Mouse (Mus musculus) CH12.LX (cell line): ENCODE results near the gene Mpp4. TPM values are rescaled to one million over a fixed set of nuclear protein-coding genes. Genes with fewer than 3 reads are reported as not detected.

ENCODE experiments used
- DNase-seq: peaks from one replicate; pipeline ENCODE4 v3.0.0-alpha.2; 2013; ENCODE audit errors: extremely low read depth
- H3K27ac ChIP-seq: 2 replicates; pipeline ENCODE4 v1.5.1; 2012; ENCODE audit warnings: low read depth, mild to moderate bottlenecking, control low read depth, moderate library complexity; ENCODE audit not compliant: insufficient read depth
- H3K27me3 ChIP-seq: replicated peaks from 2 replicates; pipeline ENCODE3; 2012; ENCODE audit warnings: inconsistent platforms
- H3K36me3 ChIP-seq, 2 experiments: replicated peaks in 1 of 2; 2 replicates each; pipeline versions ENCODE3 to v1.6.1; 2012; ENCODE audit warnings: inconsistent platforms in 1 of 2, low read length in 1 of 2, mild to moderate bottlenecking in 1 of 2, mixed read lengths in 1 of 2, moderate library complexity in 1 of 2; ENCODE audit not compliant: control insufficient read depth in 1 of 2, insufficient read depth in 1 of 2
- H3K4me1 ChIP-seq, 2 experiments: 2 replicates each; pipeline ENCODE4 v1.6.1; 2012; ENCODE audit warnings: inconsistent platforms in 1 of 2, moderate library complexity in 1 of 2; ENCODE audit not compliant: insufficient read depth in 2 of 2, control insufficient read depth in 1 of 2
- H3K4me2 ChIP-seq: 2 replicates; pipeline ENCODE4 v1.6.1; 2012; ENCODE audit warnings: low read depth, mild to moderate bottlenecking, control low read depth; ENCODE audit not compliant: poor library complexity, insufficient read depth, severe bottlenecking
- H3K4me3 ChIP-seq, 3 experiments: fragments of 150-350 bp in 1 of 3; sonication (generic) in 1 of 3; replicated peaks in 1 of 3; 2 replicates each; pipeline versions ENCODE3 to v1.5.1; 2011 to 2012; ENCODE audit warnings: low read depth in 2 of 3, low read length in 2 of 3, mild to moderate bottlenecking in 2 of 3, moderate library complexity in 2 of 3, control low read depth in 1 of 3, improper control_type of control experiment in 1 of 3, inconsistent platforms in 1 of 3, mixed read lengths in 1 of 3; ENCODE audit not compliant: poor library complexity in 1 of 3
- H3K79me2 ChIP-seq: replicated peaks from 2 replicates; pipeline ENCODE4 v1.6.1; 2012; ENCODE audit warnings: mild to moderate bottlenecking, moderate library complexity; ENCODE audit not compliant: control insufficient read depth, poor library complexity, insufficient read depth, severe bottlenecking; ENCODE audit errors: extremely low read depth
- H3K9ac ChIP-seq: 2 replicates; pipeline ENCODE4 v1.6.1; 2012; ENCODE audit warnings: low read depth, mild to moderate bottlenecking, control low read depth, moderate library complexity; ENCODE audit not compliant: insufficient read depth
- H3K9me3 ChIP-seq: replicated peaks from 2 replicates; pipeline ENCODE3; 2012; ENCODE audit warnings: low read length, inconsistent platforms, mixed read lengths
- BHLHE40 ChIP-seq: IDR thresholded peaks from 2 replicates; pipeline ENCODE4 v1.6.1; 2011; ENCODE audit warnings: mild to moderate bottlenecking, low read depth, low read length, improper control_type of control experiment
- CHD1 ChIP-seq: IDR thresholded peaks from 2 replicates; pipeline ENCODE4 v1.6.1; 2012; ENCODE audit warnings: low read depth, low read length, improper control_type of control experiment, inconsistent platforms
- CHD2 ChIP-seq: IDR thresholded peaks from 2 replicates; pipeline ENCODE4 v1.6.1; 2011; ENCODE audit warnings: low read length, improper control_type of control experiment
- ELF1 ChIP-seq: IDR thresholded peaks from 2 replicates; pipeline ENCODE4 v1.6.1; 2014; ENCODE audit warnings: low read depth, mild to moderate bottlenecking, inconsistent platforms, low read length, improper control_type of control experiment
- EP300 ChIP-seq: IDR thresholded peaks from 2 replicates; pipeline ENCODE4 v1.6.1; 2011; ENCODE audit warnings: low read length, improper control_type of control experiment
- GABPA ChIP-seq: IDR thresholded peaks from 2 replicates; pipeline ENCODE4 v1.6.1; 2012; ENCODE audit warnings: low read depth, low read length, improper control_type of control experiment, inconsistent platforms; ENCODE audit not compliant: insufficient replicate concordance
- JUND ChIP-seq: conservative IDR thresholded peaks from 2 replicates; pipeline ENCODE4 v1.6.1; 2011; ENCODE audit warnings: low read depth, low read length, improper control_type of control experiment
- MAFK ChIP-seq: IDR thresholded peaks from 2 replicates; pipeline ENCODE4 v1.6.1; 2011; ENCODE audit warnings: low read length, improper control_type of control experiment; ENCODE audit not compliant: insufficient replicate concordance
- MAX ChIP-seq: IDR thresholded peaks from 2 replicates; pipeline ENCODE4 v1.6.1; 2011; ENCODE audit warnings: low read length, improper control_type of control experiment
- MAZ ChIP-seq: IDR thresholded peaks from 2 replicates; pipeline ENCODE4 v1.6.1; 2012; ENCODE audit warnings: low read depth, mild to moderate bottlenecking, inconsistent platforms, low read length, improper control_type of control experiment, moderate library complexity
- MEF2A ChIP-seq: IDR thresholded peaks from 2 replicates; pipeline ENCODE4 v1.6.1; 2014; ENCODE audit warnings: low read depth, mild to moderate bottlenecking, inconsistent platforms, low read length, improper control_type of control experiment, borderline replicate concordance
- MXI1 ChIP-seq: IDR thresholded peaks from 2 replicates; pipeline ENCODE4 v1.6.1; 2011; ENCODE audit warnings: mild to moderate bottlenecking, low read depth, low read length, improper control_type of control experiment
- NRF1 ChIP-seq: IDR thresholded peaks from 2 replicates; pipeline ENCODE4 v1.6.1; 2014; ENCODE audit warnings: low read depth, mild to moderate bottlenecking, inconsistent platforms, low read length, improper control_type of control experiment, moderate library complexity
- PAX5 ChIP-seq: IDR thresholded peaks from 2 replicates; pipeline ENCODE4 v1.6.1; 2012; ENCODE audit warnings: low read length, inconsistent platforms, mixed read lengths
- POLR2AphosphoS2 ChIP-seq: IDR thresholded peaks from 2 replicates; pipeline ENCODE4 v1.6.1; 2011; ENCODE audit warnings: low read depth, low read length, improper control_type of control experiment
- RAD21 ChIP-seq: IDR thresholded peaks from 2 replicates; pipeline ENCODE4 v1.6.1; 2011; ENCODE audit warnings: low read depth, mild to moderate bottlenecking, low read length, improper control_type of control experiment, moderate library complexity
- SIN3A ChIP-seq: IDR thresholded peaks from 2 replicates; pipeline ENCODE4 v1.6.1; 2012; ENCODE audit warnings: low read length, improper control_type of control experiment, inconsistent platforms
- SMC3 ChIP-seq: IDR thresholded peaks from 2 replicates; pipeline ENCODE4 v1.6.1; 2011; ENCODE audit warnings: low read depth, low read length, improper control_type of control experiment
- TBP ChIP-seq: conservative IDR thresholded peaks from 2 replicates; pipeline ENCODE4 v1.6.1; 2011; ENCODE audit warnings: low read depth, low read length, improper control_type of control experiment
- TCF12 ChIP-seq: IDR thresholded peaks from 2 replicates; pipeline ENCODE4 v1.6.1; 2014; ENCODE audit warnings: low read depth, mild to moderate bottlenecking, inconsistent platforms, low read length, improper control_type of control experiment
- USF2 ChIP-seq: conservative IDR thresholded peaks from 2 replicates; pipeline ENCODE4 v1.6.1; 2011; ENCODE audit warnings: low read depth, low read length, improper control_type of control experiment
- ZC3H11A ChIP-seq: IDR thresholded peaks from 2 replicates; pipeline ENCODE4 v1.6.1; 2012; ENCODE audit warnings: low read depth, mild to moderate bottlenecking, inconsistent platforms, low read length, improper control_type of control experiment
- ZKSCAN1 ChIP-seq: IDR thresholded peaks from 2 replicates; pipeline ENCODE4 v1.6.1; 2012; ENCODE audit warnings: low read depth, inconsistent platforms, low read length, improper control_type of control experiment, borderline replicate concordance
- ZMIZ1 ChIP-seq: IDR thresholded peaks from 2 replicates; pipeline ENCODE4 v1.6.1; 2012; ENCODE audit warnings: low read depth, mild to moderate bottlenecking, inconsistent platforms, low read length, improper control_type of control experiment
- ZNF384 ChIP-seq: IDR thresholded peaks from 2 replicates; pipeline ENCODE4 v1.6.1; 2012; ENCODE audit warnings: low read depth, low read length, improper control_type of control experiment, inconsistent platforms
- dilution Hi-C: fragments of 300-500 bp; cut with MboI; formaldehyde crosslinking; loops from 2 replicates; pipeline ENCODE4 v1.14.3; 2020; ENCODE audit warnings: low sequenced_read_pairs; ENCODE audit not compliant: extremely low pct_unique_long_range_greater_than_20kb, extremely low pct_ligation_motif_present
- in situ Hi-C: fragments of 300-500 bp; cut with MboI; formaldehyde crosslinking; loops from 3 replicates; pipeline ENCODE4 v1.14.3; 2019; ENCODE audit warnings: low sequenced_read_pairs, low pct_ligation_motif_present, low pct_unique_long_range_greater_than_20kb, mixed read lengths
- polyA plus RNA-seq: library from polyadenylated mRNA; unstranded; fragments of >175 nt; gene quantifications from 2 replicates; pipeline ENCODE4 v1.2.1, GENCODE M21; 2012; ENCODE audit warnings: low read depth; ENCODE audit not compliant: insufficient read length
- total RNA-seq, 2 experiments: library from RNA; depleted of rRNA; stranded (reverse); fragments of 300-350 nt in 1 of 2; fragments of >200 nt in 1 of 2; gene quantifications; 2 replicates each; pipeline ENCODE4 v1.2.3; 2012 to 2014

Gene Mpp4
- total and polyA plus RNA-seq, 3 experiments = 0.79 to 2.8 (median 1.1) TPM

GRCm38 (mm10) chr1:59186317-59186716, 23.1 kb upstream of the Mpp4 start (continued):
- TF ChIP-seq MAZ (0 out of 2 replicates have a peak, but pooled peaks have one; percentile 18), TCF12 (peak; percentile 73), BHLHE40 (peak; percentile 78), POLR2AphosphoS2 (no peak), ELF1 (no peak; the same call in 1 of the 2 replicates), SMC3 (no peak), EP300 (peak; percentile 76), ZMIZ1 (no peak), USF2 (peak; percentile 68), MAX (peak; percentile 98), RAD21 (no peak)
- TF ChIP-seq, all 38 proteins: peak for 19

- peaks cover 6 to 56% of the 10 kb centered on the region in 2 experiments; a peak in 3 of 4 replicates for H3K4me1 ChIP-seq
- H3K27me3 ChIP-seq = no peaks in the 10 kb centered on the region
- H3K4me2 ChIP-seq = peak overlapping the region; percentile 65
- dilution Hi-C loops (no loop called here), in situ Hi-C loops (no loop called here)
- H3K9ac ChIP-seq = peak overlapping the region; percentile 33; the same call in 1 of the 2 replicates
- H3K36me3 ChIP-seq = peaks cover 10 to 44% of the 10 kb centered on the region in 2 experiments
- DNase-seq = no peak
- peak overlapping the region; percentile 29 to 58 (median 57) for H3K4me3 ChIP-seq
- H3K27ac ChIP-seq = no peak overlapping the region
- peak; percentile 83 for TF ChIP-seq MAFK
- TF ChIP-seq ZNF384 = no peak
- no peak for TF ChIP-seq SIN3A
- TF ChIP-seq TBP = no peak
- H3K9me3 ChIP-seq = no peaks in the 10 kb centered on the region
- H3K79me2 ChIP-seq = no peaks in the 10 kb centered on the region
Measured at GRCm38 (mm10) chr1:59185410-59185809, 22.2 kb upstream of the Mpp4 start.

DNA sequence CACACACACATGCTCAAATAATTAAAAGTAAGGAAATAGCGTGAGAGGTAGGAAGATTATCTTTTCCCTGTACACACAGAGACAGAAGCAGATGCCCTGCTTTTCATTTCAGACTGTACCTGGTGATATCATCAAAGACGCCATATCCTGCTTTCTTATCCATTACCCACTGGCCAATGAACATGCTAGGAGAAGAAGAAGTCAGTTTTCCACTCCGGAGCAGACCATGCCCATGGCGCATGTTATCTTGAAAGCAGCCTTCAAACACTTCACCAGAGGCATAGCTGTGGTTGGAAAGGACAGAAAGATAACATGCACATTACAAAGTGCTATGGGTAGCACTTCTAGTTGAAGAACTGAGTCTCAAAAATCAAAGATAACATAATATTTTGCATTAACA, 19.9 kb upstream of the Mpp4 start:
- no peak overlapping the region for H3K4me3 ChIP-seq
- H3K36me3 ChIP-seq = peaks cover 19 to 53% of the 10 kb centered on the region in 2 experiments
- no peaks in the 10 kb centered on the region for H3K9me3 ChIP-seq
- H3K79me2 ChIP-seq = no peaks in the 10 kb centered on the region
- in situ Hi-C loops (no loop called here), dilution Hi-C loops (no loop called here)
- H3K27me3 ChIP-seq = no peaks in the 10 kb centered on the region
- no peak overlapping the region for H3K4me2 ChIP-seq
- no peak overlapping the region for H3K27ac ChIP-seq
- H3K4me1 ChIP-seq = peaks cover 17 to 71% of the 10 kb centered on the region in 2 experiments
- TF ChIP-seq NRF1 (no peak), MXI1 (no peak), CHD1 (no peak), BHLHE40 (no peak), SMC3 (no peak), GABPA (no peak), JUND (no peak), MEF2A (no peak), ZC3H11A (no peak), PAX5 (no peak), ZKSCAN1 (no peak), CHD2 (no peak)
- H3K9ac ChIP-seq = no peak overlapping the region
- no peak for DNase-seq
